Mouse (Mus musculus) midbrain, embryonic 13.5 days (tissue): ENCODE measurements at regions not wholly inside any gene's neighbourhood (a gene's known extent, or its start where the extent isn't known, plus 50 kb on each side); places are given as distances from the start of the nearest gene placed in this dataset.
"Not testable (repeated sequence)": the region's sequence is repeated elsewhere in the genome, so short reads cannot be mapped to it uniquely, and the experiment has no call there.

Source experiments
- ATAC-seq: fragments of 200-750 bp; cut with Nextera tagmentation; 2 replicates; pipeline ENCODE4 v1.8.0; 2017; ENCODE audit warnings: mild to moderate bottlenecking, moderate TSS enrichment, moderate library complexity
- H3K27ac ChIP-seq: fragments of 300-500 bp; sonication (generic); 2 replicates; pipeline ENCODE4 v1.5.1; 2015; ENCODE audit warnings: inconsistent platforms, mild to moderate bottlenecking, moderate library complexity
- H3K27me3 ChIP-seq: fragments of 300-500 bp; sonication (generic); 2 replicates; pipeline ENCODE4 v1.6.1; 2015; ENCODE audit warnings: mild to moderate bottlenecking, inconsistent platforms
- H3K36me3 ChIP-seq: fragments of 300-500 bp; sonication (generic); 2 replicates; pipeline ENCODE4 v1.6.1; 2015; ENCODE audit warnings: mild to moderate bottlenecking, inconsistent platforms
- H3K4me1 ChIP-seq: fragments of 300-500 bp; sonication (generic); replicated peaks from 2 replicates; pipeline ENCODE4 v1.6.1; 2015; ENCODE audit warnings: inconsistent platforms
- H3K4me2 ChIP-seq: fragments of 300-500 bp; sonication (generic); replicated peaks from 2 replicates; pipeline ENCODE4 v1.6.1; 2015; ENCODE audit warnings: moderate library complexity, mild to moderate bottlenecking, inconsistent platforms
- H3K4me3 ChIP-seq: fragments of 300-500 bp; sonication (generic); replicated peaks from 2 replicates; pipeline ENCODE4 v1.5.1; 2015; ENCODE audit warnings: mild to moderate bottlenecking, inconsistent platforms
- H3K9ac ChIP-seq: fragments of 300-500 bp; sonication (generic); replicated peaks from 2 replicates; pipeline ENCODE4 v1.6.1; 2015; ENCODE audit warnings: mild to moderate bottlenecking, inconsistent platforms
- H3K9me3 ChIP-seq: fragments of 300-500 bp; sonication (generic); 2 replicates; pipeline ENCODE4 v1.6.1; 2016; ENCODE audit warnings: mild to moderate bottlenecking, inconsistent platforms
- WGBS: fragments of 180-500 bp; shearing (Covaris S2); methylation state at CpG from one replicate; pipeline ENCODE4 v1.1.7; 2015; 5-methylcytosine and 5-hydroxymethylcytosine counted together

DNA sequence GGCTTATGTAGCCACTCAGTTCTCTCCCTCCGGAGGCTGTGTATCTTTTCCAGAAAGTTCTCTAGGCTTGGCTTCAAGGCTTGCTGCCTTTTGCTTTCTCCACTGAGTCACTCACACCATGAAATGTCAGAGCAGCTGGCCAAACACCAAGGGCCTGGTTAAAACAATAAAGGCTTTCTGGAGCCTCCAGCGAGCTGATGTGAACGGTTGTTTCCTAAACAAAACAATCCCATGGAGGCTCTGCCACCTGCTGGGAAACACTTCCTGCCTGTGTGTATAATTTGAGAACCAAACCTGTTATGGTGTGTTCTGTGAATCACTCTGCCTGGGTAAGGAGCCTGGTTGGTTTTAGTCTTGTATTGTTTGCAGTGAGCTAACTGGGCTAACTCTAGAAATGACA lies 96.7 kb upstream of the Tspan5 start:
- peaks cover 22% of the 10 kb centered on the region for H3K4me1 ChIP-seq
- no peaks in the 10 kb centered on the region for H3K36me3 ChIP-seq
- 10% methylated on average over 3 of the region's 3 CpGs for WGBS
- no peaks in the 10 kb centered on the region for H3K9me3 ChIP-seq
- no peak overlapping the region for H3K9ac ChIP-seq
- ATAC-seq: no peak
- H3K27ac ChIP-seq: peak overlapping the region; percentile 80
- H3K4me2 ChIP-seq: 0 out of 2 replicates have a peak overlapping the region, but pooled peaks have one; percentile 57
- H3K4me3 ChIP-seq: no peak overlapping the region
- no peaks in the 10 kb centered on the region for H3K27me3 ChIP-seq

DNA sequence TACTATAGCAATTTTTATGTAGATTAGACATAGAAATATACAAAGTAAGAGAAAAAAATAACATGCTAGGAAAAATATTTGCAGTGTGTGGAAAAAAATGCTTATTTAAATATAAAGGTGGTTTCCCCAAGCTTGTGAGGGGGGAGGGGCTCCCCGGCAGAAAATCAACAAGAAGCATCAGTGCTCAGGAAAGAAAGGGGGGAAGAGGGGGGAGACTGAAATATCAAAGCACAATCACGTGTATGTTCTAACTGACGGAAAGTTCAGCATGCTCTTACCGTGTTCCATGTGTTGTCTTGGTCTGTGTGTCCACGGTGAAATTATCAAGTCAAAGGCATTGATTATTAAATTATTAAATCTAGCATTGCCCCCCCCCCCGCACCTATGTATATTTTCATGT lies 92.3 kb upstream of the Tspan5 start:
- ATAC-seq: no peak

DNA sequence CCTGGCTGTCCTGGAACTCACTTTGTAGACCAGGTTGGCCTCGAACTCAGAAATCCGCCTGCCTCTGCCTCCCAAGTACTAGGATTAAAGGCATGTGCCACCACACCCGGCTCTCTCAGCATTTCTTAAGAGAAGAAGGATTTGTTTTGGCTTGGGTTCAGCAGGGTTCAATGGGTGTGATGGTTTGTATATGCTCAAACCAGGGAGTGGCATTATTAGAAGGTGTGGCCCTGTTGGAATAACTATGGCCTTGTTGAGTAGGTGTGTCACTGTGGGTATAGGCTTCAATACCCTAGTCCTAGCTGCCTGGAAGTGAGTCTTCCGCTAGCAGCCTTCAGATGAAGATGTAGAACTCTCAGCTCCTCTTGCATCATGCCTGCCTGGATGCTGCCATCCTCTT lies 91.3 kb upstream of the Tspan5 start:
- H3K4me3 ChIP-seq, H3K4me2 ChIP-seq, H3K9ac ChIP-seq, H3K27me3 ChIP-seq, H3K9me3 ChIP-seq, H3K27ac ChIP-seq, ATAC-seq, H3K4me1 ChIP-seq, H3K36me3 ChIP-seq: not testable (repeated sequence)
- 96% methylated on average over 4 of the region's 4 CpGs for WGBS

More for the DNA sequence above, 92.3 kb upstream of the Tspan5 start:
- Histone ChIP-seq H3K27me3 (no peaks in the 10 kb centered on the region), H3K9ac (no peak overlapping the region), H3K4me3 (no peak overlapping the region), H3K36me3 (no peaks in the 10 kb centered on the region), H3K4me2 (no peak overlapping the region), H3K9me3 (no peaks in the 10 kb centered on the region), H3K4me1 (peaks cover 10% of the 10 kb centered on the region), H3K27ac (no peak overlapping the region)
- 92% methylated on average over 6 of the region's 6 CpGs for WGBS

DNA sequence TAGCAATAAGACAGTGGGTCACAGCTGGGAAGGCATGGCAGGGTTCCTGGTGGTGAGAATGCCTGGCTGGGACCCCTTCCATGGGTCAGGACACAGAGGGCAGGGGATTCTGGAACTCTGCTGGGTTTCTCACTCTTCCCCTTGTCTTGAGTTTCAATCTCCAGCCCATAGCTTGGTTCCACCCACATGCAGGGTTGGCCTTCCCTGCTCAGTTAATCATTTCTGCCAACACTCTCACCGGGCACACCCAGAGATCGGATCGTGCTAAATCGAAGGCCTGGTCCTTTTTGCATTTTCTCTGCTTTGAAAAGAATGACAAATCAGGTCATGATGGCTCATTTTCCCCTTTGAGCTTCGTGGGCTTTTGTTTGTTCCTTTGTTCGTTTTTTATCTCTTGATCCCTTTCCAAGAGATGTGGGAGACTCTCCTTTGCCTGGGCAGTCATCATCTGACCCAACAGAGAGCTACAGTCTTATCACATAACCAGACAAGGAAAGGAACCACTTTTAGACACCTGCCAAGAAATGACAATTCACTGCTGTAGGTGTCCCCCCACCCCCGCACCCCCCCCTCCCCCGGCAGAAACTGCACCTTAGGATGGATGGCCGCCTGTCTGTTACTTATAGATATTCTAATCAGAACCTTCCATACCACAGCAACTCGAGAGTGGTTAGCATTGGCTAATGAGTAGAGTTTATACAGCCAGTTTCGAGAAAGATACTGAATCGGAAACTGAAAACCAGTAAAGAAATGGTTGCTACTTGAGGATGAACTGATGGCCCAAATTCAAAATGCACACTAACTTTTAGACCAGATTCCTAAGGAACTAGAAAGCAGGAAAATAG lies 90.4 kb upstream of the Tspan5 start:
- Histone ChIP-seq H3K9me3 (no peaks in the 10 kb centered on the region), H3K4me2 (no peak overlapping the region), H3K36me3 (no peaks in the 10 kb centered on the region), H3K4me1 (0 out of 2 replicates have a peak, but pooled peaks cover 3% of the 10 kb centered on the region), H3K9ac (no peak overlapping the region), H3K4me3 (no peak overlapping the region), H3K27ac (no peak overlapping the region), H3K27me3 (no peaks in the 10 kb centered on the region)
- no peak for ATAC-seq
- 80% methylated on average over 12 of the region's 12 CpGs for WGBS

DNA sequence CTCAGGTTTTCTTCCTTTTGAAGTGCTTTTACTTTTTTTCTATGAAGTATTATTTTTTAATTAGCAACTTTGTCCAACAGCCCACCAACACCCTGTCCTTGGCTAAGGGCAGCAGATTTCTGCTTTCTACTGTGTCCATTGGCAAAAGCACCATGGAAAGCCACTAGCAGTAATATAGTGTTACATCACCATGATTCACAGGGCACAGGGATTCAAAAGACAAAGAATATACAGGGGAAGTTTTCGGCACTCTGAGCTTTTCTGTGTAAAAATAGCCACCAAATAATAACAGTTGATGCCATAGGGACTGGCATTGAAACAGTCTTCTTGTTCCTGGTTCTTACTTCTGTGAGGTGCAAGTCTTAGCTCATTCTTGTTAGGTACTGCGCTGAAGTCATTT lies 89.8 kb upstream of the Tspan5 start:
- H3K4me1 ChIP-seq: 0 out of 2 replicates have a peak, but pooled peaks cover 3% of the 10 kb centered on the region
- H3K9me3 ChIP-seq: peaks cover 2% of the 10 kb centered on the region; the same call in 1 of the 2 replicates
- H3K4me2 ChIP-seq: no peak overlapping the region
- no peak overlapping the region for H3K27ac ChIP-seq
- no peaks in the 10 kb centered on the region for H3K36me3 ChIP-seq
- no peak overlapping the region for H3K9ac ChIP-seq
- no peak for ATAC-seq
- no peaks in the 10 kb centered on the region for H3K27me3 ChIP-seq
- WGBS: 89% methylated on average over 2 of the region's 2 CpGs
- no peak overlapping the region for H3K4me3 ChIP-seq

DNA sequence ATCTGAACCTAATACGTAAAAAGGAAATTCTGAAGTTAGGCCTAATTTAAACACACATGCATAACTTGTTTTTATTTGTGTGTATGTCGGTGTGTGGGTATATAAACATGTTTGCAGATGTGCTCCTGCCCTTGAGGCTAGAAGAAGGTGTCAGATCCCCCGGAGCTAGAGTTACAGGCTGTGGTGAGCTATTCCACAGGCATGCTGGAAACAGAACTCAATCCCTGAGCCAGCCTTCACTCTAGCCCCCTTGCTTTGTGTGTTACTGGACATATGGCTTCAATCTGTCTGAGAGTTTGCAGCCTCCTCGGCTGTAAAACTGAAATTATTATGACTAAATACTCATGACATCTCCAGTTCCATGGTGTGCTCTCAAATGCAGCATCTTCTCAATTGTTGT lies 89.3 kb upstream of the Tspan5 start:
- no peaks in the 10 kb centered on the region for H3K27me3 ChIP-seq
- no peak overlapping the region for H3K4me3 ChIP-seq
- 92% methylated on average over 4 of the region's 4 CpGs for WGBS
- H3K9ac ChIP-seq: no peak overlapping the region
- H3K4me2 ChIP-seq: no peak overlapping the region
- H3K27ac ChIP-seq: no peak overlapping the region
- H3K9me3 ChIP-seq: peaks cover 3% of the 10 kb centered on the region; the same call in 1 of the 2 replicates
- H3K4me1 ChIP-seq: 0 out of 2 replicates have a peak, but pooled peaks cover 3% of the 10 kb centered on the region
- H3K36me3 ChIP-seq: no peaks in the 10 kb centered on the region
- ATAC-seq: no peak

DNA sequence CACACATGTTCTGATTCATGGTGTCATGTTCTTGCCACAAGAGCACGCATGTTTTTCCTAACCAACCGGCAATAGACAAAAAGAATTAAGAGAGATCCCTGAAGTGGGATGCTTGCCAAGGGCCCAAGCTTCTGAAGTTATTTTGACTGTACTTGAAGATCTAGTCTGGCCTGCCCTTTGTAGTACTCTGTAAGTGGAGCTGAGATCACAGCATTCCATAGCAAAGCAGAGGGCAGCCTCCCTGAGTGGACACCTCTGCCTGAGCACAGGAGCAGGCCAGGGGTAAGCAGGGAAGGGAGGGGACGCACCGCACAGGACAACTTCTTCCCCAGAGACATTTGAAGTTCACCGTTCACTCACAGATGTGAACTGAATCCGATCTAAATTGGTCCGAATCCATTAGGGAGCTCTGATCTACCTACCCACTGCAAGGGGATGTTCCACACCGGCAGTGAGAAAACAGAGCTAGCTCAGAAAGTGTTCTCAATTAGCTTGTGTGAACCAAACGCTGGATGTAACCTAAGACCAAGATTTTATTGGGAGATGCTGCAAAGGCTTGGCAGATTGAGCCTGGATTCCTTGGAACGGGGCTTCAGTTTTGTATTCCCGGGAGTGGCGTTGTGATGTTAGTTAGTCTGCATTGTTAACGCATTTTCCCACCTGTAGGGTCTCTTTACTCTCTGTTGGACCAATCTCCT lies 88.3 kb upstream of the Tspan5 start:
- no peak for ATAC-seq
- H3K36me3 ChIP-seq: no peaks in the 10 kb centered on the region
- H3K27ac ChIP-seq: no peak overlapping the region
- no peaks in the 10 kb centered on the region for H3K27me3 ChIP-seq
- H3K4me2 ChIP-seq: no peak overlapping the region
- WGBS: 94% methylated on average over 13 of the region's 13 CpGs
- H3K4me1 ChIP-seq: 0 out of 2 replicates have a peak, but pooled peaks cover 3% of the 10 kb centered on the region
- peaks cover 3% of the 10 kb centered on the region; the same call in 1 of the 2 replicates for H3K9me3 ChIP-seq
- H3K9ac ChIP-seq: no peak overlapping the region
- no peak overlapping the region for H3K4me3 ChIP-seq

DNA sequence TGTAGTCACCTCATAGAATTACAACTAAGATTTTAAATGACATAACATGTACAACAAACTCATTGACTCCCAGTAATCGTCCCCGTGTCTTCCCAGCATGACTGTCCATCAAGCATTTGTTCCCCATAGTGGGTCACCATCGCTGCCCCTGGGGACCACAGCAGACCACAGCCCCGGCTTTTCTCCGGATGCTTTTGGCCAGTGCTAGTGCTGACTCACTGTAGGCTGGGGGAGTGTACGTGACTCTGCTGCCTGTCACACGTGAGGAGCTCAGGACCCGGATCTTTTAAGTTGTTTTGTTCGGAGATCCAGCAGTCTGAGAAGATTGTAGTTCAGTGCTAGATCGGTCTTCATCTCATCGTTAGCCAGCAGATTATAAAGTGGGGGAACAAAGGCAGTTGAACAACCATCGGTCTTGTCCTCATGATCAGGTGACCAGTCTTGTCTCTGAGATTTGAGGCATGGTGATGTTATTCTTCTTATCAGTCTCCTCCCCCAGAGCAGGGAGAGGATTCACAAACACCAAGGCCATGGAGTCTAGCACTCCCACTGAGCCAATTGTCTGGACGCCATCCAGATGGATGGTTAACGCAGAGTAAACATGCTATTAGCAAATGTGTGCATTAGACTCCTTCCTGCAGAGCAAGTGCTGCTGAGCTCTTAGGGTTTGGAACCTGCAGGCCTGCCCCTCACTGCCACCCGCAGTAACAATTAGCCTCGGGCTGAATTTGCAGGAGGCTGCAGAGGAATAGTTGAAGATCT lies 87.2 kb upstream of the Tspan5 start:
- Histone ChIP-seq H3K27me3 (no peaks in the 10 kb centered on the region), H3K36me3 (no peaks in the 10 kb centered on the region), H3K4me3 (no peak overlapping the region), H3K4me1 (0 out of 2 replicates have a peak, but pooled peaks cover 3% of the 10 kb centered on the region), H3K27ac (0 out of 2 replicates have a peak overlapping the region, but pooled peaks have one; percentile 1), H3K4me2 (no peak overlapping the region), H3K9ac (no peak overlapping the region), H3K9me3 (peaks cover 10% of the 10 kb centered on the region; the same call in 1 of the 2 replicates)
- 79% methylated on average over 16 of the region's 16 CpGs for WGBS
- ATAC-seq: peak; percentile 27; the same call in 1 of the 2 replicates

DNA sequence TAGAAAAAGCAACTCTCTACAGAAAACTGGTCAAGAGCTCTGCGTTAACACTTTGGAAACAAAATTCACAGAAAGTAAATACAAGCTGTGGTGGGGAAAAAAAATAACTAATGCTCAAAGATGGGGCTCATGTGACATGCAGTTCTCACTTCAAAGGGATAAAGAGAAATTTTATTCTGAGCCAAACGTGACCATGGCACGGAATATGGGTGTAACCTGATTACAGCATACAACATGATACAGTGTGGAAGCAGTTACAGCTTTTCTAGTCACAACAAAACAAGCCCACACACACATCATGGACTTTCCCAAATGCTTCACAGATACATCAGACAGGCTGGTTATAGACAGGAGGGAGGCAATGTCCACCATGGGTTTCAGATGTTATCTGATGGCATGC lies 86.5 kb upstream of the Tspan5 start:
- H3K27me3 ChIP-seq: no peaks in the 10 kb centered on the region
- no peak overlapping the region for H3K4me2 ChIP-seq
- 86% methylated on average over 3 of the region's 3 CpGs for WGBS
- H3K36me3 ChIP-seq: no peaks in the 10 kb centered on the region
- ATAC-seq: no peak
- H3K27ac ChIP-seq: no peak overlapping the region
- no peak overlapping the region for H3K4me3 ChIP-seq
- peaks cover 11% of the 10 kb centered on the region; the same call in 1 of the 2 replicates for H3K9me3 ChIP-seq
- H3K9ac ChIP-seq: no peak overlapping the region
- 0 out of 2 replicates have a peak, but pooled peaks cover 3% of the 10 kb centered on the region for H3K4me1 ChIP-seq

DNA sequence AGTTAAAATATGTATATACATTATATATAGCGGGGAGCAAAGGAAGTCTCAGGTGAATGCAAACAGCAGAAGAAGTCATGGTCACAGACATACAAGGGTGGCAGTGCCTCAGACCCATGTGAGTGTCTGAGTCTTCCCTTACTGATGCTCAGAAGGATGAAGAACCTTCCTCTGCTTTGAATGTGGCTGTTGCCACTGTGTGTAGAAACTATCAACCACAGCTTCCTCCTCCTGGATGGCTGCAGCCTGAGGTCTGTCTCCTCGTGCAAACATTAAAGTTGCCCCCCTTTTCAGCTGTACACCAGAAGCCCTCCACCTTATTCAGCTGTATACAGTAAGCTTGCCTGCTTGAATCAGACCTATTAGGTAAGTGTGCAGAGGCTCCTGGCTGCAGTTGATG lies 79.4 kb upstream of the Tspan5 start:
- Histone ChIP-seq H3K4me1 (no peaks in the 10 kb centered on the region), H3K9ac (no peak overlapping the region), H3K36me3 (no peaks in the 10 kb centered on the region), H3K4me2 (no peak overlapping the region), H3K4me3 (no peak overlapping the region), H3K27ac (no peak overlapping the region), H3K27me3 (no peaks in the 10 kb centered on the region), H3K9me3 (peaks cover 12% of the 10 kb centered on the region; the same call in 1 of the 2 replicates)
- WGBS: 91% methylated on average over 2 of the region's 2 CpGs
- no peak for ATAC-seq

DNA sequence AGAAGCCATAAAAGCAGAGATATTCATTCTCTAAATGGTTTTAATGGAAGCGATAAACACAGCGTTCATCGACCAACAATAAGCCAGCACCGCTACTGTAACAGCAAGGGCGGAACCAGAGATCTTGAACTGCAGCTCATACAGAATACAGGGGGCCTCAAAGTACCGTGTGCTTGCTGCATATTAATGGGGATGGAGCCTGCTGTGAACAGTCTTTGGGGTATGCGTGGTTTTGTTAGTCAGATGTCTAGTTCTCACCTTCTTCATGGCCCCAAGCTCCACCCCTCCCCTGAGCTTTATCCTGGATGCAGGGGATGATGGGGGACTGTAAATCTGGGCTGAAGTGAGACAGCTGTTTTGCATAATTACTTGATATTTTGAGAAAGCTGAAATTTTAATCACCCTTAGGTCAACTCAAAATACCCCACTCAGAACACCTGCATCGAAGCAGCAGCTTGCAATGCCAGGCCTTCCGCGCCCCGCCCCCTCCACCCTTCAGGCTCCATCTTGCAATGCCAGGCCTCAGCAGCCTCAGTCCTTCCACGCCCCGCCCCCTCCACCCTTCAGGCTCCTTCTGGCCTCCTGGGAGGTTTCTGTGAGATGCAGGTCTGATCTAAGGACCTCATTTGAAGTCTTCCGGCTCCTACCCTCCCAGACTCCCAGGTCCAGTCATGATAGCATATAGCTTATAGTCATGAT lies 73.5 kb upstream of the Tspan5 start:
- H3K27ac ChIP-seq: no peak overlapping the region
- no peak overlapping the region for H3K4me3 ChIP-seq
- 66% methylated on average over 14 of the region's 14 CpGs for WGBS
- no peak overlapping the region for H3K4me2 ChIP-seq
- H3K27me3 ChIP-seq: no peaks in the 10 kb centered on the region
- H3K36me3 ChIP-seq: no peaks in the 10 kb centered on the region
- no peak overlapping the region for H3K9ac ChIP-seq
- 0 out of 2 replicates have a peak, but pooled peaks have one; percentile 30 for ATAC-seq
- H3K9me3 ChIP-seq: 0 out of 2 replicates have a peak, but pooled peaks cover 4% of the 10 kb centered on the region
- no peaks in the 10 kb centered on the region for H3K4me1 ChIP-seq
